Mouse (Mus musculus): ENCODE data around the gene Ubfd1. TPM values are rescaled to one million over a fixed set of nuclear protein-coding genes. Genes with fewer than 3 reads are reported as not detected.

The Ubfd1 gene
- polyA plus RNA-seq, 1 experiment from 2014 or later: 23.1 TPM

GRCm38 (mm10) chr7:122108206-122108605, 41.2 kb downstream of the Ubfd1 start:
- H3K27ac ChIP-seq: no peak overlapping the region
- peaks cover 25% of the 10 kb centered on the region for H3K36me3 ChIP-seq (ENCODE audit: inconsistent target)
- WGBS (ENCODE audit: missing documents): 92% methylated on average over 5 of the region's 6 CpGs
- no peak overlapping the region for H3K4me3 ChIP-seq (ENCODE audit: inconsistent target)
- no peaks in the 10 kb centered on the region for H3K79me2 ChIP-seq (ENCODE audit: inconsistent target)

- no peak overlapping the region for H3K27ac ChIP-seq
- 87% methylated on average over 4 of the region's 4 CpGs for WGBS (ENCODE audit: missing documents)
- peaks cover 46% of the 10 kb centered on the region; the same call in 1 of the 2 replicates for H3K36me3 ChIP-seq (ENCODE audit: inconsistent target)
- H3K79me2 ChIP-seq (ENCODE audit: inconsistent target): no peaks in the 10 kb centered on the region
- H3K4me3 ChIP-seq (ENCODE audit: inconsistent target): no peak overlapping the region
Observed at GRCm38 (mm10) chr7:122123518-122123917, 56.5 kb downstream of the Ubfd1 start.

GRCm38 (mm10) chr7:122125636-122126035, 58.7 kb downstream of the Ubfd1 start:
- WGBS (ENCODE audit: missing documents): 95% methylated on average over 8 of the region's 8 CpGs
- no peak overlapping the region for H3K4me3 ChIP-seq (ENCODE audit: inconsistent target)
- H3K36me3 ChIP-seq (ENCODE audit: inconsistent target): peaks cover 39% of the 10 kb centered on the region; the same call in 1 of the 2 replicates
- H3K79me2 ChIP-seq (ENCODE audit: inconsistent target): peaks cover 11% of the 10 kb centered on the region
- no peak overlapping the region for H3K27ac ChIP-seq

GRCm38 (mm10) chr7:122126946-122127345, 60.0 kb downstream of the Ubfd1 start:
- Histone ChIP-seq H3K36me3 (ENCODE audit: inconsistent target) (peaks cover 37% of the 10 kb centered on the region; the same call in 1 of the 2 replicates), H3K4me3 (ENCODE audit: inconsistent target) (no peak overlapping the region), H3K79me2 (ENCODE audit: inconsistent target) (peaks cover 24% of the 10 kb centered on the region), H3K27ac (no peak overlapping the region)
- 94% methylated on average over 11 of the region's 11 CpGs for WGBS (ENCODE audit: missing documents)

Other genes with a start within 250 kb of the Ubfd1 start
- gene Scnn1b, start 202.1 kb upstream of the Ubfd1 start, polyA plus RNA-seq (2018): not detected in 3 replicates
- 25.7 to 38.9 TPM (median 27.1 TPM) in 3 replicates for gene Cog7, start 85.5 kb upstream of the Ubfd1 start, polyA plus RNA-seq (2018)
- gene Gga2, start 46.0 kb upstream of the Ubfd1 start, polyA plus RNA-seq (2018): 23.4 to 40.7 TPM (median 33.5 TPM) in 3 replicates
- 1.7 to 6.3 TPM (median 2.3 TPM) in 3 replicates for gene Ears2, start 88 bp downstream of the Ubfd1 start, polyA plus RNA-seq (2018)
- 63.3 to 114 TPM (median 85.0 TPM) in 3 replicates for gene Ndufab1, start 34.7 kb downstream of the Ubfd1 start, polyA plus RNA-seq (2018)
- 3.8 to 7.8 TPM (median 4.4 TPM) in 3 replicates for gene Palb2, start 65.8 kb downstream of the Ubfd1 start, polyA plus RNA-seq (2018)
- 105 to 133 TPM (median 112 TPM) in 3 replicates for gene Dctn5, start 65.9 kb downstream of the Ubfd1 start, polyA plus RNA-seq (2018)
- gene Plk1, start 92.3 kb downstream of the Ubfd1 start, polyA plus RNA-seq (2018): 0.68 to 10.4 TPM (median 5.0 TPM) in 3 replicates
- not detected in 3 replicates for gene Ern2, start 119.0 kb downstream of the Ubfd1 start, polyA plus RNA-seq (2018)
- 0.17 to 4.2 TPM (median 2.5 TPM) in 3 replicates for gene Chp2, start 152.3 kb downstream of the Ubfd1 start, polyA plus RNA-seq (2018)
- 43.7 to 85.2 TPM (median 43.9 TPM) in 3 replicates for gene Prkcb, start 221.6 kb downstream of the Ubfd1 start, polyA plus RNA-seq (2018)

Data from macrophage (primary cell).